Mouse (Mus musculus) yolk sac, embryonic 10.5 days (tissue): Measurements from ENCODE around the gene Gm20388.

Source experiments
- DNase-seq: peaks from one replicate; pipeline ENCODE4 v3.0.0-alpha.2; 2017; ENCODE audit warnings: low spot score

The Gm20388 gene

GRCm38 (mm10) chr8:122099711-122100220, 2189.1 kb downstream of the Gm20388 start:
- DNase-seq = no peak

- no peak for DNase-seq
Measured at GRCm38 (mm10) chr8:122101816-122102215, 2191.2 kb downstream of the Gm20388 start.

GRCm38 (mm10) chr8:122102286-122102685, 2191.6 kb downstream of the Gm20388 start:
- DNase-seq = peak; percentile 56

GRCm38 (mm10) chr8:122103241-122103640, 2192.6 kb downstream of the Gm20388 start:
- no peak for DNase-seq

- DNase-seq = no peak
Measured at GRCm38 (mm10) chr8:122104658-122105057, 2194.0 kb downstream of the Gm20388 start.

GRCm38 (mm10) chr8:122106270-122106669, 2195.6 kb downstream of the Gm20388 start:
- DNase-seq = no peak

- DNase-seq = no peak
Measured at GRCm38 (mm10) chr8:122110240-122110866, 2199.7 kb downstream of the Gm20388 start.

- DNase-seq = no peak
Measured at GRCm38 (mm10) chr8:122110867-122111253, 2200.2 kb downstream of the Gm20388 start.

GRCm38 (mm10) chr8:122111745-122112144, 2201.1 kb downstream of the Gm20388 start:
- no peak for DNase-seq

GRCm38 (mm10) chr8:122112264-122112965, 2201.8 kb downstream of the Gm20388 start:
- DNase-seq = no peak

- DNase-seq = no peak
Measured at GRCm38 (mm10) chr8:122114890-122115289, 2204.2 kb downstream of the Gm20388 start.

- no peak for DNase-seq
Measured at GRCm38 (mm10) chr8:122116716-122117357, 2206.2 kb downstream of the Gm20388 start.

- DNase-seq = no peak
Measured at GRCm38 (mm10) chr8:122118097-122118496, 2207.5 kb downstream of the Gm20388 start.

GRCm38 (mm10) chr8:122118536-122118935, 2207.9 kb downstream of the Gm20388 start:
- DNase-seq = no peak

GRCm38 (mm10) chr8:122124326-122124725, 2213.7 kb downstream of the Gm20388 start:
- DNase-seq = no peak

- DNase-seq = no peak
Measured at GRCm38 (mm10) chr8:122126659-122127058, 2216.0 kb downstream of the Gm20388 start.

- no peak for DNase-seq
Measured at GRCm38 (mm10) chr8:122134121-122134529, 2223.5 kb downstream of the Gm20388 start.

GRCm38 (mm10) chr8:122135494-122135893, 2224.9 kb downstream of the Gm20388 start:
- no peak for DNase-seq

- DNase-seq = peak; percentile 64
Measured at GRCm38 (mm10) chr8:122139784-122140183, 2229.1 kb downstream of the Gm20388 start.

- no peak for DNase-seq
Measured at GRCm38 (mm10) chr8:122140411-122140810, 2229.8 kb downstream of the Gm20388 start.

GRCm38 (mm10) chr8:122142428-122142827, 2231.8 kb downstream of the Gm20388 start:
- DNase-seq = no peak

GRCm38 (mm10) chr8:122143231-122143630, 2232.6 kb downstream of the Gm20388 start:
- no peak for DNase-seq

GRCm38 (mm10) chr8:122144729-122145311, 2234.2 kb downstream of the Gm20388 start:
- no peak for DNase-seq
